Mouse (Mus musculus): ENCODE data around the gene Tmem18. TPM values are rescaled to one million over a fixed set of nuclear protein-coding genes. Genes with fewer than 3 reads are reported as not detected.

The Tmem18 gene
- polyA plus RNA-seq (2015; fragmentation: Nextera tagmentation; extraction: Ambion mirVana) = 25.0 and 30.4 TPM in 2 replicates

DNA sequence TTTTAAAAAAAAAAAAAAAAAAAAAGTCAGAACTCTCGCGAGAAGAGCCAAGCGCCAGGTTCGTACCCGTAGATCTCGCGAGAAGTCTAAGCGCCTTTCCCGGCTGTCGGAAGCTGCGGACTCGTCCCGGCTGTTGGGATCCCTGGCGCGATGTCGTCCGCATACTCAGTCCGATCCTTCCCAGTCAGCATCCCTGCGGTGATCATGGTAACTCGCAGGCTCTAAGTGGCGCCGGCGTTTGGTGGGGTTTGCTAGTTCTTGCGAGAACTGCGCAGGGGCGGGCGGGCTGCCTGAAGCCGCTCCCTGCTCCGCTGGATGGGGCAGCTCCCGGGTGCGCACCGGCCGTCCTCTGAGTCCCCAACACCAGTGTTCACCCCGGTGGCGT lies at the start of gene Tmem18:
Gene Tmem18, plus strand, starts transcription at position 71 of the 385 bp plus-strand sequence.
- Histone ChIP-seq H3K9ac (replicated peaks) (peak within 1 kb of the TSS; percentile 82), H3K36me3 (peaks cover 19% of the 10 kb centered on the region), H3K27ac (peak within 1 kb of the TSS; percentile 80), H3K4me1 (replicated peaks) (peaks cover 15% of the 10 kb centered on the region), H3K4me3 (replicated peaks) (peak within 1 kb of the TSS; percentile 52), H3K27me3 (no peaks in the 10 kb centered on the region), H3K4me2 (replicated peaks) (peak within 1 kb of the TSS; percentile 83), H3K9me3 (no peaks in the 10 kb centered on the region)
- under 1% methylated on average over 35 of the region's 35 CpGs for WGBS
- ATAC-seq = peak; percentile 96

DNA sequence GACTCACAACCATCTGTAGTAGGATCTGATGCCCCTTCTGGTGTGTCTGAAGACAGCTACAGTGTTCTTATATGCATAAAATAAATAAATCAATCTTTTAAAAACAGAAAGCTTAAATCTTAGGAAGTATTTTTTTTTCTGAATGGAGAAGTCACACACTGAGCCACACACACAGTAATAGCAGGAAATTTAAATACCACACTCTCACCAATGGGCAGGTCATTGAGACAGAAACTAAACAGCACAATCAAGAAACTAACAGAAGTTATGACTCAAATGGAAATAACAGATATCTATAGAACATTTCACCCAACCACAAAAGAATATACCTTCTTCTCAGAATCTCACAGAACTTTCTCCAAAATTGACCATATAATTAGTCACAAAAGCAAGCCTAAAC lies 26.9 kb upstream of the Tmem18 start:
- H3K9ac ChIP-seq (replicated peaks) = no peak overlapping the region
- H3K27me3 ChIP-seq = no peaks in the 10 kb centered on the region
- H3K4me3 ChIP-seq (replicated peaks) = no peak overlapping the region
- H3K4me1 ChIP-seq (replicated peaks) = peaks cover 7% of the 10 kb centered on the region; the same call in 1 of the 2 replicates
- no peak overlapping the region for H3K27ac ChIP-seq
- no peaks in the 10 kb centered on the region for H3K9me3 ChIP-seq
- ATAC-seq = no peak
- H3K4me2 ChIP-seq (replicated peaks) = no peak overlapping the region
- H3K36me3 ChIP-seq = no peaks in the 10 kb centered on the region

- Histone ChIP-seq H3K4me2 (replicated peaks) (no peak overlapping the region), H3K9ac (replicated peaks) (no peak overlapping the region), H3K9me3 (no peaks in the 10 kb centered on the region), H3K27ac (no peak overlapping the region), H3K27me3 (no peaks in the 10 kb centered on the region), H3K36me3 (no peaks in the 10 kb centered on the region), H3K4me3 (replicated peaks) (no peak overlapping the region), H3K4me1 (replicated peaks) (peaks cover 7% of the 10 kb centered on the region; the same call in 1 of the 2 replicates)
- no peak for ATAC-seq
- WGBS = 23% methylated on average over 11 of the region's 11 CpGs
Observed at GRCm38 (mm10) chr12:30561411-30561810, 22.8 kb upstream of the Tmem18 start.

DNA sequence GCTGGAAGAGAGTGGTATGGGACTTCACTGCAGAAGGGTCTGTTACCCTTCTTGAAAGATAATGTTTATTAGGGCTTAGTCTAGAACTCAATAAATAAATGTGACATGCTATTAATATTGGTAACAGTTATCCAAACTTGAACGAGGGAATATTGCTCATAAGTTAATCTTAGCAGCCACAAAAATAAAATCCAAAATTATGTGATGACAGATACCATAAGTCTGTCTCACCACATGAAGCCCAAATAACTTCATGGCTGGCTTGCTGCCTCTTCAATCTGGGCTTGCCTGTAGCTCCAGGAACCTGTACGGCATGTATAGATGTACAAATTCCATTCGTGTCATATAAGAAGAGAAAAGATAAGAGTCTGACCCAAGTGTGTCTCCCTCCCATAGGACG lies 12.2 kb upstream of the Tmem18 start:
- Histone ChIP-seq H3K9me3 (no peaks in the 10 kb centered on the region), H3K4me3 (replicated peaks) (no peak overlapping the region), H3K36me3 (no peaks in the 10 kb centered on the region), H3K9ac (replicated peaks) (no peak overlapping the region), H3K27me3 (no peaks in the 10 kb centered on the region), H3K4me1 (replicated peaks) (no peaks in the 10 kb centered on the region), H3K27ac (no peak overlapping the region), H3K4me2 (replicated peaks) (no peak overlapping the region)
- WGBS = 88% methylated on average over 4 of the region's 4 CpGs
- no peak for ATAC-seq

- 91% methylated on average over 3 of the region's 3 CpGs for WGBS
- no peak overlapping the region for H3K4me2 ChIP-seq (replicated peaks)
- no peak overlapping the region for H3K4me3 ChIP-seq (replicated peaks)
- no peak overlapping the region for H3K9ac ChIP-seq (replicated peaks)
- no peaks in the 10 kb centered on the region for H3K9me3 ChIP-seq
- H3K36me3 ChIP-seq = no peaks in the 10 kb centered on the region
- no peak overlapping the region for H3K27ac ChIP-seq
- H3K4me1 ChIP-seq (replicated peaks) = no peaks in the 10 kb centered on the region
- ATAC-seq = no peak
- H3K27me3 ChIP-seq = no peaks in the 10 kb centered on the region
Observed at GRCm38 (mm10) chr12:30575952-30576351, 8.3 kb upstream of the Tmem18 start.

DNA sequence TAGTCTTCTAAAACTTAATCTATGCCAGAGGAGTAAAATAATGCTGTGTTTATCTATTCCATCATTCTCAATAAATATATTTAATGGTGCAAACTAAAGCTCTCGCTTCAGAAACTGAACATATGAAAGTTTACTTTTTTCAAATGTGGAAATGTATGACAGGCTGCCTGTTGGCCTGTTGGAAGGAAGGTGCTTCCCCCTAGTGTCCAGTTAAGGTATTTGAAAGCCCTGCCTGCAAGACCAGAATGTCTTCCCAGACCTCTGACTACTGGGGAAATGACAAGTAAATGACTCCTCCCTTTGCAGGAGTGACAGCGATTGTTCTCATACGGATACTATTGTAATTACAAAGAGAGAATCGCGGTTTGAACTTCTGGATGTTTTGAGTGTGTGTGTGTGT lies 6.2 kb upstream of the Tmem18 start:
- Histone ChIP-seq H3K36me3 (no peaks in the 10 kb centered on the region), H3K4me3 (replicated peaks) (no peak overlapping the region), H3K9me3 (no peaks in the 10 kb centered on the region), H3K27ac (no peak overlapping the region), H3K4me1 (replicated peaks) (no peaks in the 10 kb centered on the region), H3K4me2 (replicated peaks) (no peak overlapping the region), H3K27me3 (no peaks in the 10 kb centered on the region), H3K9ac (replicated peaks) (no peak overlapping the region)
- WGBS = 13% methylated on average over 5 of the region's 5 CpGs
- ATAC-seq = peak; percentile 48

- WGBS = 83% methylated on average over 10 of the region's 10 CpGs
- no peak overlapping the region for H3K4me2 ChIP-seq (replicated peaks)
Observed at GRCm38 (mm10) chr12:30581277-30581676, 2.9 kb upstream of the Tmem18 start.

GRCm38 (mm10) chr12:30583586-30584355 lies 455 bp upstream of the Tmem18 start:
- H3K27ac ChIP-seq = no peak overlapping the region
- peak; percentile 70 for ATAC-seq
- WGBS = 12% methylated on average over 12 of the region's 12 CpGs

More at GRCm38 (mm10) chr12:30581277-30581676, 2.9 kb upstream of the Tmem18 start:
- Histone ChIP-seq H3K9me3 (no peaks in the 10 kb centered on the region), H3K4me1 (replicated peaks) (peaks cover 15% of the 10 kb centered on the region), H3K27me3 (no peaks in the 10 kb centered on the region), H3K36me3 (no peaks in the 10 kb centered on the region), H3K4me3 (replicated peaks) (no peak overlapping the region), H3K9ac (replicated peaks) (no peak overlapping the region), H3K27ac (no peak overlapping the region)
- ATAC-seq = no peak

DNA sequence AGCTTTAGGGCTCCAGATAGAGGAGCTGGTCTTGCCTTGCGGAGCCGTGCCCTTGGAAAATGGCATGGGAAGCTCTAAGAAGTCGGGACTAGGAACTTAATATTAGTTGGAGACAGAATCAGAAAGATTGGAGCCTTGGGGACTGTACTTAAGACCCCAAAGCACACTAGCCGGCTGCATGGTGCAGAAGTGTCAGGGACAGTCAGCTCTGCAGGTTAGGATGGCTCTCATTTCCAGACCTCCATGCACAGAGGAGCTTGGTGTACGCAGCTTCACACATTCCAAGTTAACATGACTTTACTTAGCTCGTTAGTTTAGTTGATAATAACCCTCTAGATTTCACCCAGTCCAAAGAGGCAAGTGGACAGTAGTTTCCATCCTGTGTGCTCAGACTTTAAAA lies 637 bp downstream of the Tmem18 start:
- H3K4me2 ChIP-seq (replicated peaks) = peak overlapping the region; percentile 83
- peaks cover 15% of the 10 kb centered on the region for H3K4me1 ChIP-seq (replicated peaks)
- ATAC-seq = peak; percentile 47
- 8% methylated on average over 6 of the region's 6 CpGs for WGBS
- H3K27me3 ChIP-seq = no peaks in the 10 kb centered on the region
- H3K36me3 ChIP-seq = peaks cover 19% of the 10 kb centered on the region
- H3K9ac ChIP-seq (replicated peaks) = peak overlapping the region; percentile 82
- no peaks in the 10 kb centered on the region for H3K9me3 ChIP-seq
- peak overlapping the region; percentile 80; the same call in 1 of the 2 replicates for H3K27ac ChIP-seq
- H3K4me3 ChIP-seq (replicated peaks) = peak overlapping the region; percentile 52

More at GRCm38 (mm10) chr12:30583586-30584355, 455 bp upstream of the Tmem18 start:
- peaks cover 15% of the 10 kb centered on the region for H3K4me1 ChIP-seq (replicated peaks)
- H3K36me3 ChIP-seq = peaks cover 15% of the 10 kb centered on the region
- H3K27me3 ChIP-seq = no peaks in the 10 kb centered on the region
- peak overlapping the region; percentile 52 for H3K4me3 ChIP-seq (replicated peaks)
- peak overlapping the region; percentile 82 for H3K9ac ChIP-seq (replicated peaks)
- H3K4me2 ChIP-seq (replicated peaks) = peak overlapping the region; percentile 83
- H3K9me3 ChIP-seq = no peaks in the 10 kb centered on the region

DNA sequence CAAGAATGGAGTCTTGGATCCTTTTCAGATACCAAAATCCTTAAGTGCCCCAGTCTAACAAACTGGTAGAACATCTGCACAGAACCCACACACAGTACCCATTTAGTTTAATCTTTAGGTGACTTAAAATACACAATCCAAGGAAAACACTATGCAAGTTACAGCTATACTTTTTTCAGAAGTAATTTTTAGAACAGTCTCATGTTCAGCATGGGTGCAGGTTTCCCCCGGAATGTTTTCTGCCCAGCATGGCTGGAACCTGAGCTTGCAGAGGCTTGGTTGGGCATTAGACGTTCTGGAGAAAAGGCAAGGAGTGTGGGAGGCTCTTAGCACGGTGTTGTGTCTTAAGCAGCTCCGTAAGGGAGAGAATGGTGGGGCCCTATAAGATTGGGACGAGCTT lies 7.6 kb downstream of the Tmem18 start:
- 92% methylated on average over 5 of the region's 5 CpGs for WGBS
- no peak for ATAC-seq
- H3K27me3 ChIP-seq = no peaks in the 10 kb centered on the region
- no peaks in the 10 kb centered on the region for H3K4me1 ChIP-seq (replicated peaks)
- no peaks in the 10 kb centered on the region for H3K9me3 ChIP-seq
- no peak overlapping the region for H3K27ac ChIP-seq
- no peak overlapping the region for H3K4me3 ChIP-seq (replicated peaks)
- H3K9ac ChIP-seq (replicated peaks) = no peak overlapping the region
- no peak overlapping the region for H3K4me2 ChIP-seq (replicated peaks)
- H3K36me3 ChIP-seq = peaks cover 34% of the 10 kb centered on the region

DNA sequence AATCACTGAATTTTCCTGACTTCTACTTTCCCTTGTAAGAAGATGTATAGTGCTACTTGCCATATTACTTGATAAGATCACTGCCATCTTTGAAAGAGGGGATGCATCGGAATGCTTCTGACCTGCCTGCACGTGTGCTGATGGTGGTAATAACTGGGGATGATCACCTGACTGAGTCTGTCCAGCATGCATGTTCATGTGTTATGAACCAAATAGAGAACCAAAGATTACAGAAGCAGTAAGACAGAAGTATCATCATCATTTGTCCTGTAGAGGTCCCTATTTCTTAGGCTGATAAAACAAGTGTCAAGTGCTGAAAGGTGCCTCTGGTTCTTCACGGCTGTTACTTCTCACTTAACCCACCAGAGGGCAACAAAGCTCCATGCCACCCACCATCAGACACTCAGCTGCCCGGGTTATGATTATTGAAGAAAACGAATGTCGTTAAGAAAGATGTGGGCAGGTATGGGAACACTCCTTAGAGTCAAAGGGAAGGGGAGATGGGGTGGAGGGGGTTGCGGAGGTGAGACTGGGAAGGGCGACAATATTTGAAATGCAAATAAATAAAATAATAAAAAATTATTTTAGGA lies 12.7 kb downstream of the Tmem18 start:
- 0 out of 2 replicates have a peak, but pooled peaks cover under 1% of the 10 kb centered on the region for H3K36me3 ChIP-seq
- WGBS = 40% methylated on average over 8 of the region's 8 CpGs
- H3K27ac ChIP-seq = no peak overlapping the region
- H3K27me3 ChIP-seq = no peaks in the 10 kb centered on the region
- peak; percentile 71 for ATAC-seq
- no peaks in the 10 kb centered on the region for H3K9me3 ChIP-seq
- H3K4me3 ChIP-seq (replicated peaks) = no peak overlapping the region
- no peak overlapping the region for H3K9ac ChIP-seq (replicated peaks)
- H3K4me2 ChIP-seq (replicated peaks) = no peak overlapping the region
- no peaks in the 10 kb centered on the region for H3K4me1 ChIP-seq (replicated peaks)

DNA sequence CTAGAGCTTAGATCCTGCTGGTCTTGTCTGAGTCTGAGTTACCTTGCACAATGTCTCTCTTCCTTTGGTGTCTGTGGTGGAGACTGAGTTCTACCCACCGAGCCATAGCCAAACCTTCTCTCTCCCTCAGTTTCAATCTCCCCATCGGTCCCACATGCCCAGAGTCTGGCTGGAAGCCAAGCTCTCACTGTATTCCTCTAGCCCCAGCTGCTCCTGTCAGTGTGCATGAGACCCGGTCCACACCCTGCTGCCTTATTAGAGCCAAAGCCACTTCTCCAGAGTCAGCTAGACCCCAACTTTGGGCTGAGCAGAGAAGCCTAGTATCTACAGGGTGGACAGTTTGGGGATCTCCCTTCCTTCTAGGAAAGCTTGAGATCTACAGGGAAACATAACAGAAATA lies 14.7 kb downstream of the Tmem18 start:
- Histone ChIP-seq H3K9ac (replicated peaks) (no peak overlapping the region), H3K36me3 (no peaks in the 10 kb centered on the region), H3K4me1 (replicated peaks) (no peaks in the 10 kb centered on the region), H3K4me3 (replicated peaks) (no peak overlapping the region), H3K27me3 (no peaks in the 10 kb centered on the region), H3K4me2 (replicated peaks) (no peak overlapping the region), H3K27ac (no peak overlapping the region), H3K9me3 (no peaks in the 10 kb centered on the region)
- WGBS = 69% methylated on average over 3 of the region's 3 CpGs
- ATAC-seq = no peak

Measured in midbrain, embryonic 13.5 days (tissue).